Mouse (Mus musculus) midbrain, embryonic 10.5 days (tissue): ENCODE data around the gene Hoxa4. TPM values are rescaled to one million over a fixed set of nuclear protein-coding genes. Genes with fewer than 3 reads are reported as not detected.

Experiments used
- DNase-seq: peaks from one replicate; pipeline ENCODE4 v3.0.0-alpha.2; 2017; ENCODE audit warnings: low spot score
- H3K27ac ChIP-seq: fragments of 300-500 bp; sonication (generic); replicated peaks from 2 replicates; pipeline ENCODE4 v1.5.1; 2016; ENCODE audit warnings: mild to moderate bottlenecking
- H3K27me3 ChIP-seq: fragments of 300-500 bp; sonication (generic); 2 replicates; pipeline ENCODE4 v1.6.1; 2016; ENCODE audit warnings: low read depth, mild to moderate bottlenecking; ENCODE audit not compliant: poor library complexity, severe bottlenecking
- H3K36me3 ChIP-seq: fragments of 300-500 bp; sonication (generic); 2 replicates; pipeline ENCODE4 v1.6.1; 2016; ENCODE audit warnings: mild to moderate bottlenecking, moderate library complexity
- H3K4me1 ChIP-seq: fragments of 300-500 bp; sonication (generic); 2 replicates; pipeline ENCODE4 v1.6.1; 2016
- H3K4me3 ChIP-seq: fragments of 300-500 bp; sonication (generic); 2 replicates; pipeline ENCODE4 v1.5.1; 2016; ENCODE audit warnings: mild to moderate bottlenecking, moderate library complexity
- H3K9me3 ChIP-seq: fragments of 300-500 bp; sonication (generic); replicated peaks from 2 replicates; pipeline ENCODE4 v1.6.1; 2016; ENCODE audit warnings: mild to moderate bottlenecking
- WGBS: fragments of 180-500 bp; shearing (Covaris S2); methylation state at CpG from one replicate; pipeline ENCODE4 v1.1.7; 2016; 5-methylcytosine and 5-hydroxymethylcytosine counted together
- polyA plus RNA-seq: library from polyadenylated mRNA; unstranded; fragments of >200 nt; fragmentation: Nextera tagmentation; extraction: Ambion mirVana; gene quantifications from 2 replicates; pipeline ENCODE4 v1.2.1, GENCODE M21; 2016

The Hoxa4 gene
- polyA plus RNA-seq, 1 experiment from 2014 or later: not detected

- H3K9me3 ChIP-seq: no peaks in the 10 kb centered on the region
- H3K4me1 ChIP-seq: peaks cover 7% of the 10 kb centered on the region; the same call in 1 of the 2 replicates
- no peak for DNase-seq
- no peak overlapping the region for H3K4me3 ChIP-seq
- no peak overlapping the region for H3K27ac ChIP-seq
- H3K27me3 ChIP-seq: peaks cover 100% of the 10 kb centered on the region
- WGBS: 1% methylated on average over 70 of the region's 70 CpGs
- no peaks in the 10 kb centered on the region for H3K36me3 ChIP-seq
Observed at GRCm38 (mm10) chr6:52233546-52234427, 42.2 kb upstream of the Hoxa4 start.

DNA sequence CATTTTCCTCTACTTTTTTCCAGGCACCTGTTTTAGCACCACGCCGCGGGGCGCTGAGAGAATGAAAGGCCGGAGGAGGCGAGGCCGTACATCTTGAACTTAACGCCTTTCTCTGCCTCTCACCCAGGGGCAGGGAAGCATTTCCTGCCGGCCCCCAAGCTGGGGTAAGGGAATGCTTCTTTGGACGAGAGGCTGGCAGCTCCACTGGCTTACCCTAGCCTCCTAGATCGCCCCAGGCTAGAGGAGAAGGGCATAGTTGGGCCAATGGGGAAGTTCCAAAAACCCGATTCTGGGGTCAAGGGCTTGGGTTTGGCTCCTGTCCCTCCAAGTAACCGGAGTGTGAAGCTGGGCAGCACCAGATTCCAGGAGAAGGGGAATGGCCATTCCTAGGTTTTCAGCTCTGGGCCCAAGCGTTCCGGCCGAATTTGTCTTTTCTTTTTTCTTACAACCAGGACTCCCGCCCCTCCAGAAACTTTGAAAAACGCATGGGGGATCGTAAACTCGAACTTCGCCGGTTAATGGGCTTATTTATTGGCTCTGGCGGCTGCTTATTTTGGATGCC is 41.5 kb upstream of the Hoxa4 start:
- Histone ChIP-seq H3K4me3 (no peak overlapping the region), H3K4me1 (peaks cover 7% of the 10 kb centered on the region; the same call in 1 of the 2 replicates), H3K27me3 (peaks cover 100% of the 10 kb centered on the region), H3K36me3 (no peaks in the 10 kb centered on the region), H3K27ac (no peak overlapping the region), H3K9me3 (no peaks in the 10 kb centered on the region)
- 3% methylated on average over 23 of the region's 23 CpGs for WGBS
- DNase-seq: no peak

DNA sequence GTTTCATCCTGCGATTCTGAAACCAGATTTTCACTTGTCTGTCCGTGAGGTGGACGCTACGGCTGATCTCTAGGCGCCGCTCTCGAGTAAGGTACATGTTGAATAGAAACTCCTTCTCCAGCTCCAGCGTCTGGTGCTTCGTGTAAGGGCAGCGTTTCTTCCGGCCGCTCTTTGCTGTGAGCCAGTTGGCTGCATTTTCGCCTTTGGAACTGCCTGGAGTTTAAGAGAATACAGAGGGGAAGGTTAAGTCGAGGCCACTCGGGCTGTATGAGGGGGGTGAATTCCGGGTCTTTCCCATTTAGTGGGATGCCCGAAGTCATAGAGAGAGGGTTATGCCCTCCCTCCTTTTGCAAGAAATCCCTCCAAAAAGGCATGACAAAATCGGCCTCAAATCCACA is 41.0 kb upstream of the Hoxa4 start:
- H3K36me3 ChIP-seq: no peaks in the 10 kb centered on the region
- no peak overlapping the region for H3K27ac ChIP-seq
- WGBS: under 1% methylated on average over 18 of the region's 18 CpGs
- H3K27me3 ChIP-seq: peaks cover 100% of the 10 kb centered on the region
- DNase-seq: no peak
- H3K9me3 ChIP-seq: no peaks in the 10 kb centered on the region
- H3K4me1 ChIP-seq: peaks cover 7% of the 10 kb centered on the region; the same call in 1 of the 2 replicates
- H3K4me3 ChIP-seq: no peak overlapping the region

GRCm38 (mm10) chr6:52231885-52232567 is 40.5 kb upstream of the Hoxa4 start:
- H3K36me3 ChIP-seq: no peaks in the 10 kb centered on the region
- under 1% methylated on average over 18 of the region's 18 CpGs for WGBS
- no peaks in the 10 kb centered on the region for H3K9me3 ChIP-seq
- H3K4me1 ChIP-seq: peaks cover 7% of the 10 kb centered on the region; the same call in 1 of the 2 replicates
- peaks cover 100% of the 10 kb centered on the region for H3K27me3 ChIP-seq
- no peak for DNase-seq
- no peak overlapping the region for H3K27ac ChIP-seq
- H3K4me3 ChIP-seq: no peak overlapping the region

DNA sequence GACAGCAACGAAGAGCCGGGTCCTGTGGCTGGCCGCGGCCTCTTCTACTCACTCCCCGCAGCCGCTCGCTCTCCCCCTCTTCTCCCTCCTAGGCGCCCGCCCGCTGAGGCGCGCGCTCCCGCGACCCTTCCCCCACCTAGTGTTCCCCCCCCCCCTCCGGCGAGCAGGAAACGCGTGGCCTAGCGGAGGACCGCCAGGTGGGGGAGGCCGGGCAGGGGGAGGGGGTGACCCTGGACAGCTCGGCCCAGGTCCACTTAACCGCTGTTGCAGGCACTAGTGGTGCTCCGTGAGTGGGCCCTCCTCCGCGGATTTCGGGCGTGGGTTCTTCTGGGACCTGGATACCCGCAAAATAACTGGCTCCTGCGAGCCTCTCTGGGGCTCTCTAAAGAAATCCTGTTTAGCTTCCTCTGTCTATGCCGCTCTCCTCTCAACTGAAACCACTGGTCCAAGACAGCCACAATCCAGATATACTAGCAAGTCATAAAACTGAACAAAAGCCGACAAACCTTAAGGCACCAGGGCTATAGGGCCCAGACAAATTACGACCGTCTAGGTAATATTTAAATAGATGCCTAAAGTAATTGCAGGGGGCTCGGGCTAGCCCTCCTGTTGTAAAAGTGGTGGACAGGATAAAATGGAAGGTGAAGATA is 39.1 kb upstream of the Hoxa4 start, which contains the start of gene Hoxa9:
Gene Hoxa9, minus strand, starts transcription at position 574 of the 650 bp plus-strand sequence.
- Histone ChIP-seq H3K4me3 (no peak within 1 kb of the TSS), H3K27me3 (peaks cover 100% of the 10 kb centered on the region), H3K36me3 (no peaks in the 10 kb centered on the region), H3K27ac (no peak within 1 kb of the TSS), H3K4me1 (peaks cover 7% of the 10 kb centered on the region; the same call in 1 of the 2 replicates), H3K9me3 (no peaks in the 10 kb centered on the region)
- 1% methylated on average over 26 of the region's 36 CpGs for WGBS
- peak; percentile 61 for DNase-seq

GRCm38 (mm10) chr6:52229558-52230416 is 38.2 kb upstream of the Hoxa4 start:
- 3% methylated on average over 44 of the region's 44 CpGs for WGBS
- no peaks in the 10 kb centered on the region for H3K36me3 ChIP-seq
- peaks cover 100% of the 10 kb centered on the region for H3K27me3 ChIP-seq
- H3K27ac ChIP-seq: no peak overlapping the region
- no peak overlapping the region for H3K4me3 ChIP-seq
- peaks cover 7% of the 10 kb centered on the region; the same call in 1 of the 2 replicates for H3K4me1 ChIP-seq
- peak; percentile 53 for DNase-seq
- H3K9me3 ChIP-seq: no peaks in the 10 kb centered on the region

DNA sequence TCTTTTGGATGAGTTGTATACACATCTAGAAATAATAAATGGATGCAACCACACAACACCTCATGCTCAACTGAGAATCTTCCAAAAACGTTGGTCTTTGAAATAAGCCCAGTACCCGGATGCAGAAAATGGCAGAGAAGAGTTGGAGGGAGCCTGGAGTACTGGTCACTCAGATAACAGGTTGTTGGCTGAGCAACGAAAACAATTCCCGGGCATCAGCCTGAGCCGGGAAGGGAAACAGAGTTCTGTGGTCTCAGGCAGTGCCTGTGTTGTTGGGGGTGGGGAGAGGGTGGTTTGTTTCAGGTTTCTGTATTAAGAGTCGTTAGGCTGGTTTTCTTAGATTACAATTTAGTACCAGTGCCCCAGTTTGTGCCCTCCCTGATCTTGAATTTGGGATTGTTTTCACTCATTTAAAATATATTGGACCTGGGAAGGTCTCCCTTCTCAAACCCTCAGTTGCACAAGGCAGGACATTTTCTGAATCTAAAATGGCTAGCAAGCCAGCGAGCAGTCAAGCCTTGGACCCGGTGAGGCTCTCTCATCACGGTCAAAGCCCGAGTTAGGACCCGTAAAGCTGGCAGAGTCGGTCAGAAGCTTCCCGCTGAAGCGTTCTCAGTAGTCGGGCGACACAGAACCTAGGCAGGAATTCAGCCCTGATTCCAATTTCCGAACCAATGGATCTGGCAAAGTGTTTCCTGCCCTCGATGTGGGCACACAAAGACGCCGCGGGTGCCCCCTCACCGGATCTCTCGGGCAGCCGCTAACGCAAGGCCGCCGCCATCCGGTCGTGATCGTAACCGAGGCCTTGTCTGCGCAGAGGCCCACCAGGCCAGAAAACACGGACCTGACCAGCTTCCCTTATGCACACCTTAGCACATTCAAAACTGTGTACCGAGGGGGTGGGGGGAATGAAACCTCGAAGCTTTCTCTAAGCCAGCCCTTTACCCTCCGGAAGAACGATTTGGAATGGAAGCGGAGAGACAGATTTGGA is 37.2 kb upstream of the Hoxa4 start:
- Histone ChIP-seq H3K9me3 (no peaks in the 10 kb centered on the region), H3K27ac (no peak overlapping the region), H3K4me1 (peaks cover 3% of the 10 kb centered on the region; the same call in 1 of the 2 replicates), H3K4me3 (no peak overlapping the region), H3K36me3 (no peaks in the 10 kb centered on the region), H3K27me3 (peaks cover 100% of the 10 kb centered on the region)
- WGBS: 2% methylated on average over 38 of the region's 38 CpGs
- DNase-seq: peak; percentile 61

GRCm38 (mm10) chr6:52227470-52228222 is 36.1 kb upstream of the Hoxa4 start:
- Histone ChIP-seq H3K27me3 (peaks cover 100% of the 10 kb centered on the region), H3K4me1 (peaks cover 3% of the 10 kb centered on the region; the same call in 1 of the 2 replicates), H3K36me3 (no peaks in the 10 kb centered on the region), H3K4me3 (no peak overlapping the region), H3K27ac (no peak overlapping the region), H3K9me3 (no peaks in the 10 kb centered on the region)
- 2% methylated on average over 11 of the region's 11 CpGs for WGBS
- no peak for DNase-seq

GRCm38 (mm10) chr6:52226569-52227257 is 35.2 kb upstream of the Hoxa4 start:
- H3K27ac ChIP-seq: no peak overlapping the region
- H3K27me3 ChIP-seq: peaks cover 100% of the 10 kb centered on the region
- 4% methylated on average over 26 of the region's 26 CpGs for WGBS
- no peak for DNase-seq
- H3K9me3 ChIP-seq: no peaks in the 10 kb centered on the region
- H3K4me3 ChIP-seq: no peak overlapping the region
- H3K36me3 ChIP-seq: no peaks in the 10 kb centered on the region
- peaks cover 7% of the 10 kb centered on the region; the same call in 1 of the 2 replicates for H3K4me1 ChIP-seq
